Mouse (Mus musculus) spleen, adult 2 months (tissue): ENCODE data around the gene Pamr1.

Experiments used
- CTCF ChIP-seq: fragments of 200-500 bp; IDR thresholded peaks from 2 replicates; pipeline ENCODE4 v1.5.1; 2011; ENCODE audit warnings: mild to moderate bottlenecking, inconsistent platforms; ENCODE audit not compliant: insufficient read depth, insufficient read length, insufficient replicate concordance; ENCODE audit errors: extremely low read depth
- POLR2A ChIP-seq: fragments of 200-500 bp; IDR thresholded peaks from 2 replicates; pipeline ENCODE4 v1.6.1; 2011; ENCODE audit warnings: low read depth, low read length, inconsistent platforms

GRCm38 (mm10) chr2:102686108-102686450 is 136.3 kb downstream of the Pamr1 start:
- TF ChIP-seq POLR2A (no peak), CTCF (no peak)
